Mouse (Mus musculus) hindbrain, embryonic 14.5 days (tissue): ENCODE data around the gene Ap1s3. TPM values are rescaled to one million over a fixed set of nuclear protein-coding genes. Genes with fewer than 3 reads are reported as not detected.

Experiments used
- ATAC-seq: fragments of 200-750 bp; cut with Nextera tagmentation; 2 replicates; pipeline ENCODE4 v1.8.0; 2017; ENCODE audit warnings: moderate number of reproducible peaks, mild to moderate bottlenecking, moderate TSS enrichment, moderate library complexity; ENCODE audit not compliant: low FRiP score
- DNase-seq: peaks from one replicate; pipeline ENCODE4 v3.0.0-alpha.2; 2015; ENCODE audit warnings: low spot score
- H3K27ac ChIP-seq: fragments of 300-500 bp; sonication (generic); 2 replicates; pipeline ENCODE4 v1.5.1; 2014; ENCODE audit warnings: mild to moderate bottlenecking, moderate library complexity
- H3K27me3 ChIP-seq: fragments of 300-500 bp; sonication (generic); 2 replicates; pipeline ENCODE4 v1.6.1; 2014; ENCODE audit warnings: mild to moderate bottlenecking, low read length, mixed read lengths; ENCODE audit not compliant: control insufficient read depth, insufficient read depth
- H3K36me3 ChIP-seq: fragments of 300-500 bp; sonication (generic); replicated peaks from 2 replicates; pipeline ENCODE4 v1.6.1; 2014; ENCODE audit not compliant: control insufficient read depth, insufficient read depth
- H3K4me1 ChIP-seq: fragments of 300-500 bp; sonication (generic); replicated peaks from 2 replicates; pipeline ENCODE4 v1.6.1; 2014; ENCODE audit warnings: antibody characterized with exemption, low read length, mixed read lengths; ENCODE audit not compliant: control insufficient read depth, insufficient read depth
- H3K4me2 ChIP-seq: fragments of 300-500 bp; sonication (generic); replicated peaks from 2 replicates; pipeline ENCODE4 v1.6.1; 2014; ENCODE audit warnings: mild to moderate bottlenecking, moderate library complexity
- H3K4me3 ChIP-seq: fragments of 300-500 bp; sonication (generic); replicated peaks from 2 replicates; pipeline ENCODE4 v1.5.1; 2014; ENCODE audit warnings: mild to moderate bottlenecking, low read length
- H3K9ac ChIP-seq: fragments of 300-500 bp; sonication (generic); 2 replicates; pipeline ENCODE4 v1.6.1; 2014
- H3K9me3 ChIP-seq: fragments of 300-500 bp; sonication (generic); 2 replicates; pipeline ENCODE4 v1.6.1; 2016; ENCODE audit warnings: low read length; ENCODE audit not compliant: control insufficient read depth
- WGBS: fragments of 180-500 bp; shearing (Covaris S2); extraction: QIAGEN DNeasy Blood & Tissue Kit; methylation state at CpG from one replicate; pipeline ENCODE4 v1.1.7; 2014; 5-methylcytosine and 5-hydroxymethylcytosine counted together
- polyA plus RNA-seq: library from polyadenylated mRNA; unstranded; fragments of >200 nt; fragmentation: Nextera tagmentation; extraction: Ambion mirVana; gene quantifications from 2 replicates; pipeline ENCODE4 v1.2.1, GENCODE M21; 2014

Gene Ap1s3
- polyA plus RNA-seq, 1 experiment from 2014 or later, result 0.35 TPM

- H3K4me3 ChIP-seq, result no peak overlapping the region
- no peak overlapping the region for H3K27ac ChIP-seq
- no peak for ATAC-seq
- 90% methylated on average over 6 of the region's 6 CpGs for WGBS
- DNase-seq, result no peak
- peaks cover 5% of the 10 kb centered on the region; the same call in 1 of the 2 replicates for H3K4me1 ChIP-seq
- no peak overlapping the region for H3K4me2 ChIP-seq
- no peaks in the 10 kb centered on the region for H3K27me3 ChIP-seq
- no peaks in the 10 kb centered on the region for H3K36me3 ChIP-seq
- H3K9ac ChIP-seq, result no peak overlapping the region
- H3K9me3 ChIP-seq, result no peaks in the 10 kb centered on the region
Measured at GRCm38 (mm10) chr1:79643411-79644110, 28.2 kb downstream of the Ap1s3 start.

DNA sequence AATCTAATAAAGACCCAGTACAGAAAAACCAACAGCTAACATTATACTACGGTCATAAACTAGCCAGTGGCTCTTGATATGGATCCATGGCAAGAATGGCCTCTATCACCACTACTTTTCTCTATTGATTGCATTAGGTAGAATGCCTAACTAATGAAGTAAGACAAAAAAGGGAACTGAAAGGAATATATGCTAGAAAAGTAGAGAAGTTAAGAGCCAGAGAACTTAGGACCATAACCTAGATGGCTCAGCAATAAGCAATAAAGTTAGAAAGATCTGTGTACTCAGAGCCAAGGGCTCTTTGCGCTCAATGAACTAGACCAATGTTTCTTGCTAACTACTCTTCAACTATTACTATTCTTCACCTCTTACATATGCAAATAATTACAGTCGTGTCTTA lies 29.1 kb downstream of the Ap1s3 start:
- no peak overlapping the region for H3K4me2 ChIP-seq
- ATAC-seq (no peak), DNase-seq (no peak)
- no peak overlapping the region for H3K27ac ChIP-seq
- H3K4me3 ChIP-seq, result no peak overlapping the region
- H3K27me3 ChIP-seq, result no peaks in the 10 kb centered on the region
- WGBS, result 94% methylated on average over 3 of the region's 3 CpGs
- no peak overlapping the region for H3K9ac ChIP-seq
- no peaks in the 10 kb centered on the region for H3K36me3 ChIP-seq
- H3K4me1 ChIP-seq, result peaks cover 5% of the 10 kb centered on the region; the same call in 1 of the 2 replicates
- H3K9me3 ChIP-seq, result no peaks in the 10 kb centered on the region

- no peak overlapping the region for H3K4me3 ChIP-seq
- peaks cover 5% of the 10 kb centered on the region; the same call in 1 of the 2 replicates for H3K4me1 ChIP-seq
- WGBS, result 91% methylated on average over 6 of the region's 6 CpGs
- H3K4me2 ChIP-seq, result no peak overlapping the region
- ATAC-seq (no peak), DNase-seq (no peak)
- H3K27me3 ChIP-seq, result no peaks in the 10 kb centered on the region
- H3K27ac ChIP-seq, result no peak overlapping the region
- H3K36me3 ChIP-seq, result no peaks in the 10 kb centered on the region
- H3K9me3 ChIP-seq, result no peaks in the 10 kb centered on the region
- H3K9ac ChIP-seq, result no peak overlapping the region
Measured at GRCm38 (mm10) chr1:79641355-79641754, 30.4 kb downstream of the Ap1s3 start.

GRCm38 (mm10) chr1:79640151-79640550 lies 31.6 kb downstream of the Ap1s3 start:
- ATAC-seq (peak; percentile 79), DNase-seq (peak; percentile 89)
- Histone ChIP-seq H3K27me3 (no peaks in the 10 kb centered on the region), H3K9me3 (no peaks in the 10 kb centered on the region), H3K4me1 (peaks cover 5% of the 10 kb centered on the region; the same call in 1 of the 2 replicates), H3K27ac (no peak overlapping the region), H3K36me3 (no peaks in the 10 kb centered on the region), H3K9ac (no peak overlapping the region), H3K4me2 (no peak overlapping the region), H3K4me3 (no peak overlapping the region)
- 44% methylated on average over 7 of the region's 7 CpGs for WGBS

GRCm38 (mm10) chr1:79639683-79640082 lies 32.1 kb downstream of the Ap1s3 start:
- DNase-seq (no peak), ATAC-seq (0 out of 2 replicates have a peak, but pooled peaks have one; percentile 40)
- Histone ChIP-seq H3K27ac (no peak overlapping the region), H3K36me3 (no peaks in the 10 kb centered on the region), H3K4me1 (peaks cover 5% of the 10 kb centered on the region; the same call in 1 of the 2 replicates), H3K9me3 (no peaks in the 10 kb centered on the region), H3K4me2 (no peak overlapping the region), H3K27me3 (no peaks in the 10 kb centered on the region), H3K9ac (no peak overlapping the region), H3K4me3 (no peak overlapping the region)
- WGBS, result 65% methylated on average over 5 of the region's 5 CpGs

DNA sequence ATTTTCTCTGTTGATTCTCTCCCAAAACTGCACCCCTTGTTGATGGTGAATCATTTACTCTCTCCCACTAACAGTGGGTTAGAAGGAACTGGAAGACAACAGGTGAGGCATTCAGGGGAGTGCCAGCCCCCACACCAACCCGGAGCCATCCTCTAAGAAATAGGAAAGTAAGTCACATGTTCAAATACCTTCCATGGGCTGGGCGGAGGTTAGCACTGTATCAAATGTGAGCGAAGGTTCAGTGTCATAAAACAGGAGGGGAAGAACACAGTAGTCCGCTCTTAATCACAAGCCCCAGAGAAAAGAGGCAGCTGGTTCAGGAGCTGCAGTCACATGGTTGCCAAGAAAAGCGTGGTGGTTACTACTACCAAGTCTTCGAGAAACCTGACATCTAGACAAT lies 32.7 kb downstream of the Ap1s3 start:
- Histone ChIP-seq H3K4me2 (no peak overlapping the region), H3K27me3 (no peaks in the 10 kb centered on the region), H3K4me3 (no peak overlapping the region), H3K36me3 (no peaks in the 10 kb centered on the region), H3K4me1 (peaks cover 5% of the 10 kb centered on the region; the same call in 1 of the 2 replicates), H3K27ac (no peak overlapping the region), H3K9me3 (no peaks in the 10 kb centered on the region), H3K9ac (no peak overlapping the region)
- ATAC-seq (no peak), DNase-seq (no peak)
- 90% methylated on average over 6 of the region's 6 CpGs for WGBS

DNA sequence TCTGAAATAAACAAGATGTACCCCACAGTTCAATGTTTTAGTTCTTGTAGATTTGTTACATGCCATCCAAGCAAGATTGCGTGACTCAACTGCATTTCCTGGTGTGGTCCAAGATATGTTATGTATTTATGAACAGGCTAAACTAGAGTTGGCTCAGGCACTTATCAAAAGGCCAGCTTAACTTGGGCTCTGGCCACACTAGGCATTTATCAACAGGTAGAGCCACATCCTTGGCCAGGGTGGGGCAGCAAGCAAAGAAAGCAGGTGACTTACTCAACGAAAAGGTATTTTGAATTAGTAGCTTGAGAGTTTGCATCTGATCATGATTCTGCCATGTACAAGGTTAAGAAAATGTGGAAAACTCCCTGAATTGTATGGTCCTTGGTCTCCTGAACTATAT lies 34.0 kb downstream of the Ap1s3 start:
- Histone ChIP-seq H3K36me3 (no peaks in the 10 kb centered on the region), H3K9ac (no peak overlapping the region), H3K4me2 (no peak overlapping the region), H3K27me3 (no peaks in the 10 kb centered on the region), H3K4me1 (peaks cover 10% of the 10 kb centered on the region; the same call in 1 of the 2 replicates), H3K27ac (no peak overlapping the region), H3K9me3 (no peaks in the 10 kb centered on the region), H3K4me3 (no peak overlapping the region)
- WGBS, result 96% methylated on average over 2 of the region's 2 CpGs
- ATAC-seq (no peak), DNase-seq (no peak)

DNA sequence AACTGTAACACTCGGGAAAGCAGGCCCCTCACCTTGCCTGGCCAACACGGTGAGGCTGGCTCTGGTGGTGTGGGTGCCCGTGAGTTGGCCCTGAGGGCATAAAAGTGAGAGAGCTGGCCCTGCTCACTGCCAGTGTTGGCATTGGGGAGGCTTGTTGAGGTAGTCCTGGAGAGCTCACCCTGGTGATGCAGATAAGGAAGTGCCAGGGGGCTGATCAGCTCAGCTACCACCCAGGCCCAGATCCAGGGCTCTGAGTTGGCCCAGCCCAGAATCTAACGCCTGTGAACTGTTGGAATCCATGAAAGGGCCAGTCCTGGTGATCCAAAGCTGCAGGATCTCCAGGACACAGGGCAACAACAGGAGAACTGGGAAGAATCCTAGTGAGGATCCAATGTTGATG lies 40.3 kb downstream of the Ap1s3 start:
- no peak overlapping the region for H3K4me3 ChIP-seq
- 0 out of 2 replicates have a peak, but pooled peaks cover 5% of the 10 kb centered on the region for H3K4me1 ChIP-seq
- DNase-seq (no peak), ATAC-seq (no peak)
- H3K4me2 ChIP-seq, result no peak overlapping the region
- no peaks in the 10 kb centered on the region for H3K36me3 ChIP-seq
- WGBS, result 95% methylated on average over 4 of the region's 4 CpGs
- H3K27ac ChIP-seq, result no peak overlapping the region
- H3K9ac ChIP-seq, result no peak overlapping the region
- H3K27me3 ChIP-seq, result no peaks in the 10 kb centered on the region
- no peaks in the 10 kb centered on the region for H3K9me3 ChIP-seq

- Histone ChIP-seq H3K4me1 (0 out of 2 replicates have a peak, but pooled peaks cover 5% of the 10 kb centered on the region), H3K4me2 (no peak overlapping the region), H3K27ac (no peak overlapping the region), H3K4me3 (no peak overlapping the region), H3K27me3 (no peaks in the 10 kb centered on the region), H3K9me3 (no peaks in the 10 kb centered on the region), H3K9ac (no peak overlapping the region), H3K36me3 (no peaks in the 10 kb centered on the region)
- ATAC-seq (no peak), DNase-seq (no peak)
- WGBS, result 86% methylated on average over 5 of the region's 5 CpGs
Measured at GRCm38 (mm10) chr1:79629726-79630125, 42.0 kb downstream of the Ap1s3 start.
